Mouse (Mus musculus) brain, adult 2 months (tissue): ENCODE measurements at regions not wholly inside any gene's neighbourhood (a gene's known extent, or its start where the extent isn't known, plus 50 kb on each side); places are given as distances from the start of the nearest gene placed in this dataset.

Experiments used
- DNase-seq: peaks from one replicate; pipeline ENCODE4 v3.0.0; 2011; ENCODE audit warnings: low read depth, low spot score

DNA sequence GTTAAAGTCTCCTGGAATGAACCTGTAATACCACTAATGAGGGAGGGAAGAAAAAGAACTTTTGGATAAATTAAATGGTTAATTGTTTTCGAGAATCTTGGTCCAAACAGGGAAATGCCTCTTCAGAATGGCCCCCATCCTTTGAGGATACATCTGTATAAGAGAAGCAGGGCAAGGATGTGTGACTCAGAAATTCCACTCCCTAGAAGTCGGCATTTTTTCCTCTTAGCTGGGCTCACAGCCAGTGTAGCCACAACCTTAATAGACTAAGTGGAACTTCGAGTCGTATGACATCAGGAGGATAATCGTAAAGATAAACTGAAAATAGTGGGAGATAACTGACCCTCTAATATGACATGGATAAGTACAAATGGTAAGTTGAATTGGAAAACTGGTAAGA lies 56.1 kb upstream of the Cav2 start:
- peak; percentile 20 for DNase-seq

DNA sequence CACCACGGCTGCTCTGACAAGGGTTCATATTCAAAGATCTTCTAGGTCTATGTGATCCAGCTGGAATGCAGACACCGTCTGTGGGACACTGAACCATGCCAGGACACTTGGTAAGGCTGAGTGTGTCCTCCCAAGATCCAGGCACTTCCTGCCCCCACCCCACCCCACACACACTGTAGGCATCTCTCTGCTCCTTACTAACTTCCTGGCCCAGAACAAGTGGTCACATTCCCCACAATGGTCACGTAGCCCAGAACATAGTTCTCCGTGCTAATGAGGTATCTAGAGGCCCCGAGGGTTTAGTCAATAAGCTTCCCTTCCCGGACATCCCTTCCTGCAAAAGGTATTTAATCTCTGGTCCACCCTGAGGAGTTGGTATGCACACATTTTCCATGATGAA lies 54.5 kb upstream of the Cav2 start:
- no peak for DNase-seq
